Mouse (Mus musculus): Measurements from ENCODE around the gene Dock1. TPM values are rescaled to one million over a fixed set of nuclear protein-coding genes. Genes with fewer than 3 reads are reported as not detected.

Dock1 gene
- total RNA-seq, 2 experiments from 2014 or later: 24.6 TPM

- no peak for DNase-seq (ENCODE audit: extremely low spot score in 1 of 2, low spot score in 1 of 2)
Measured at GRCm38 (mm10) chr7:135034811-135035210, 364.4 kb downstream of the Dock1 start.

GRCm38 (mm10) chr7:135035651-135036050 is 365.2 kb downstream of the Dock1 start:
- DNase-seq (ENCODE audit: extremely low spot score in 1 of 2, low spot score in 1 of 2): no peak

GRCm38 (mm10) chr7:135038930-135039329 is 368.5 kb downstream of the Dock1 start:
- DNase-seq (ENCODE audit: extremely low spot score in 1 of 2, low spot score in 1 of 2): no peak

GRCm38 (mm10) chr7:135043931-135044765 is 373.7 kb downstream of the Dock1 start:
- no peak for DNase-seq (ENCODE audit: extremely low spot score in 1 of 2, low spot score in 1 of 2)

- no peak for DNase-seq (ENCODE audit: extremely low spot score in 1 of 2, low spot score in 1 of 2)
Measured at GRCm38 (mm10) chr7:135049416-135049815, 379.0 kb downstream of the Dock1 start.

- DNase-seq (ENCODE audit: extremely low spot score in 1 of 2, low spot score in 1 of 2): no peak
Measured at GRCm38 (mm10) chr7:135053186-135053715, 382.8 kb downstream of the Dock1 start.

GRCm38 (mm10) chr7:135054664-135055063 is 384.2 kb downstream of the Dock1 start:
- no peak for DNase-seq (ENCODE audit: extremely low spot score in 1 of 2, low spot score in 1 of 2)

GRCm38 (mm10) chr7:135059071-135059470 is 388.6 kb downstream of the Dock1 start:
- DNase-seq (ENCODE audit: extremely low spot score in 1 of 2, low spot score in 1 of 2): peak in 1 of 2 experiments; percentile 20

GRCm38 (mm10) chr7:135059562-135059961 is 389.1 kb downstream of the Dock1 start:
- DNase-seq (ENCODE audit: extremely low spot score in 1 of 2, low spot score in 1 of 2): no peak

GRCm38 (mm10) chr7:135063886-135064285 is 393.4 kb downstream of the Dock1 start:
- no peak for DNase-seq (ENCODE audit: extremely low spot score in 1 of 2, low spot score in 1 of 2)

- no peak for DNase-seq (ENCODE audit: extremely low spot score in 1 of 2, low spot score in 1 of 2)
Measured at GRCm38 (mm10) chr7:135065301-135065700, 394.8 kb downstream of the Dock1 start.

GRCm38 (mm10) chr7:135068887-135069286 is 398.4 kb downstream of the Dock1 start:
- DNase-seq (ENCODE audit: extremely low spot score in 1 of 2, low spot score in 1 of 2): no peak

- DNase-seq (ENCODE audit: extremely low spot score in 1 of 2, low spot score in 1 of 2): no peak
Measured at GRCm38 (mm10) chr7:135076904-135077303, 406.4 kb downstream of the Dock1 start.

- DNase-seq (ENCODE audit: extremely low spot score in 1 of 2, low spot score in 1 of 2): no peak
Measured at GRCm38 (mm10) chr7:135077340-135077739, 406.9 kb downstream of the Dock1 start.

- no peak for DNase-seq (ENCODE audit: extremely low spot score in 1 of 2, low spot score in 1 of 2)
Measured at GRCm38 (mm10) chr7:135077806-135078205, 407.4 kb downstream of the Dock1 start.

GRCm38 (mm10) chr7:135083421-135083820 is 413.0 kb downstream of the Dock1 start:
- DNase-seq (ENCODE audit: extremely low spot score in 1 of 2, low spot score in 1 of 2): no peak

GRCm38 (mm10) chr7:135084069-135084468 is 413.6 kb downstream of the Dock1 start:
- DNase-seq (ENCODE audit: extremely low spot score in 1 of 2, low spot score in 1 of 2): no peak

GRCm38 (mm10) chr7:135086556-135086955 is 416.1 kb downstream of the Dock1 start:
- no peak for DNase-seq (ENCODE audit: extremely low spot score in 1 of 2, low spot score in 1 of 2)

GRCm38 (mm10) chr7:135089626-135090025 is 419.2 kb downstream of the Dock1 start:
- no peak for DNase-seq (ENCODE audit: extremely low spot score in 1 of 2, low spot score in 1 of 2)

- DNase-seq (ENCODE audit: extremely low spot score in 1 of 2, low spot score in 1 of 2): no peak
Measured at GRCm38 (mm10) chr7:135093851-135094250, 423.4 kb downstream of the Dock1 start.

GRCm38 (mm10) chr7:135101921-135102320 is 431.5 kb downstream of the Dock1 start:
- no peak for DNase-seq (ENCODE audit: extremely low spot score in 1 of 2, low spot score in 1 of 2)

GRCm38 (mm10) chr7:135106536-135106935 is 436.1 kb downstream of the Dock1 start:
- no peak for DNase-seq (ENCODE audit: extremely low spot score in 1 of 2, low spot score in 1 of 2)

All from layer of hippocampus, postnatal 25 days (tissue).